Mouse (Mus musculus) lung, adult 2 months (tissue): ENCODE results near the gene Grem2. TPM values are rescaled to one million over a fixed set of nuclear protein-coding genes. Genes with fewer than 3 reads are reported as not detected.

ENCODE experiments used
- DNase-seq: peaks from one replicate; pipeline ENCODE4 v3.0.0; 2022
- H3K4me1 ChIP-seq: fragments of 200-500 bp; 2 replicates; pipeline ENCODE4 v1.6.1; 2011; ENCODE audit warnings: low read length; ENCODE audit not compliant: control insufficient read depth, insufficient read depth
- H3K4me3 ChIP-seq: fragments of 200-500 bp; replicated peaks from 2 replicates; pipeline ENCODE3; 2011; ENCODE audit warnings: low read depth, mild to moderate bottlenecking, control low read depth, low read length; ENCODE audit errors: extremely low read depth
- CTCF ChIP-seq: fragments of 200-500 bp; IDR thresholded peaks from 2 replicates; pipeline ENCODE4 v1.5.1; 2011; ENCODE audit warnings: mild to moderate bottlenecking, low read length, control low read depth; ENCODE audit not compliant: insufficient read depth
- POLR2A ChIP-seq: fragments of 200-500 bp; IDR thresholded peaks from 2 replicates; pipeline ENCODE4 v1.6.1; 2011; ENCODE audit warnings: low read depth, mild to moderate bottlenecking, control low read depth, low read length, borderline replicate concordance; ENCODE audit errors: extremely low read depth
- WGBS: fragments of 180-500 bp; shearing (Covaris S2); methylation state at CpG from one replicate; pipeline ENCODE4 v1.1.7; 2018; 5-methylcytosine and 5-hydroxymethylcytosine counted together
- polyA plus RNA-seq: library from polyadenylated mRNA; depleted of rRNA; stranded (reverse); fragments of >200 nt; gene quantifications from 2 replicates; pipeline ENCODE4 v1.2.3, GENCODE M21; 2012

Gene Grem2
- polyA plus RNA-seq, 1 experiment: 33.3 TPM

GRCm38 (mm10) chr1:174811846-174812245 lies 109.8 kb downstream of the Grem2 start:
- no peak for DNase-seq
- no peak overlapping the region for H3K4me3 ChIP-seq
- no peaks in the 10 kb centered on the region for H3K4me1 ChIP-seq
- 68% methylated on average over 4 of the region's 4 CpGs for WGBS
- TF ChIP-seq POLR2A: no peak
- TF ChIP-seq CTCF: no peak

GRCm38 (mm10) chr1:174788617-174789016 lies 133.0 kb downstream of the Grem2 start:
- TF ChIP-seq POLR2A (no peak), CTCF (no peak)
- 83% methylated on average over 2 of the region's 2 CpGs for WGBS
- DNase-seq: no peak
- Histone ChIP-seq H3K4me3 (no peak overlapping the region), H3K4me1 (no peaks in the 10 kb centered on the region)
